Mouse (Mus musculus) kidney, adult 2 months (tissue): ENCODE data around the gene Mrpl55. TPM values are rescaled to one million over a fixed set of nuclear protein-coding genes. Genes with fewer than 3 reads are reported as not detected.
A peak's percentile ranks its signal among the peaks of the same experiment; 100 is the strongest.

Source experiments
- DNase-seq: peaks from one replicate; pipeline ENCODE4 v3.0.0; 2021
- H3K27ac ChIP-seq: fragments of 200-500 bp; 2 replicates; pipeline ENCODE4 v1.5.1; 2012; ENCODE audit warnings: low read depth, low read length, control low read depth, inconsistent platforms; ENCODE audit not compliant: insufficient read depth
- H3K27me3 ChIP-seq: fragments of 200-500 bp; replicated peaks from 2 replicates; pipeline ENCODE4 v1.6.1; 2012; ENCODE audit warnings: mild to moderate bottlenecking, moderate library complexity, low read length, inconsistent platforms; ENCODE audit not compliant: control insufficient read depth, insufficient read depth
- H3K36me3 ChIP-seq: fragments of 200-500 bp; 2 replicates; pipeline ENCODE4 v1.6.1; 2012; ENCODE audit warnings: mild to moderate bottlenecking, moderate library complexity, low read length, inconsistent platforms; ENCODE audit not compliant: control insufficient read depth, insufficient read depth
- H3K4me1 ChIP-seq: fragments of 200-500 bp; 2 replicates; pipeline ENCODE4 v1.6.1; 2011; ENCODE audit warnings: low read length; ENCODE audit not compliant: control insufficient read depth, insufficient read depth
- H3K4me3 ChIP-seq: fragments of 200-500 bp; 2 replicates; pipeline ENCODE4 v1.5.1; 2011; ENCODE audit warnings: mild to moderate bottlenecking, low read depth, low read length, control low read depth; ENCODE audit not compliant: insufficient read depth
- CTCF ChIP-seq: fragments of 200-500 bp; conservative IDR thresholded peaks from 2 replicates; pipeline ENCODE4 v1.5.1; 2011; ENCODE audit warnings: low read depth, mild to moderate bottlenecking, control low read depth, low read length, moderate library complexity, mixed read lengths; ENCODE audit not compliant: insufficient read depth, insufficient read length
- POLR2A ChIP-seq: fragments of 200-500 bp; IDR thresholded peaks from one replicate; pipeline ENCODE4 v1.6.1; 2011; ENCODE audit warnings: low read depth, low read length, control low read depth
- WGBS: fragments of 180-500 bp; shearing (Covaris S2); methylation state at CpG from one replicate; pipeline ENCODE4 v1.1.7; 2018; 5-methylcytosine and 5-hydroxymethylcytosine counted together
- polyA plus RNA-seq: library from polyadenylated mRNA; depleted of rRNA; stranded (reverse); fragments of >200 nt; gene quantifications from 2 replicates; pipeline ENCODE4 v1.2.3, GENCODE M21; 2012

The Mrpl55 gene
- polyA plus RNA-seq, 1 experiment = 58.2 TPM

DNA sequence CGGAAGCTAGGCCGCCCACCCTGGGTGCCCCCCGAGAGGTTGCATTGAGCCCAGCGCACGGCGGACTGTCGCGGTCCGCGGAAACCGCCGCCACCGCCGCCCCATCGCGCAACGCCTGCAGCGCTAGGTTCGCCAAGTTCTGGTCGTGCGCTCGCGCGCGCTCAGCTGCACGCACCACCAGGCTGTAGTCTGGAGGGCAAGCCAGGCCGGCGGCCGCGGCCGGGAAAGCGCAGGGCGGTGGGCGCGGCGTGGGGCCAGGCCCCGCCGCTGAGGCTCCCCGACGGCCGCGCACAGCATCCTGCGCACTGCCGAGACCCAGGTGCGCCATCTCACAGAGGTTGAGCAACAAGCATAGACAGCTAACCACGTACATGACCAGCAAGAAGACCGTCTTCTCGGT, 25.8 kb upstream of the Mrpl55 start:
- 6% methylated on average over 48 of the region's 48 CpGs for WGBS
- no peaks in the 10 kb centered on the region; the same call in 1 of the 2 replicates for H3K27me3 ChIP-seq
- H3K36me3 ChIP-seq = no peaks in the 10 kb centered on the region
- H3K4me1 ChIP-seq = no peaks in the 10 kb centered on the region
- no peak overlapping the region for H3K4me3 ChIP-seq
- no peak for TF ChIP-seq CTCF
- no peak overlapping the region for H3K27ac ChIP-seq
- no peak for DNase-seq

DNA sequence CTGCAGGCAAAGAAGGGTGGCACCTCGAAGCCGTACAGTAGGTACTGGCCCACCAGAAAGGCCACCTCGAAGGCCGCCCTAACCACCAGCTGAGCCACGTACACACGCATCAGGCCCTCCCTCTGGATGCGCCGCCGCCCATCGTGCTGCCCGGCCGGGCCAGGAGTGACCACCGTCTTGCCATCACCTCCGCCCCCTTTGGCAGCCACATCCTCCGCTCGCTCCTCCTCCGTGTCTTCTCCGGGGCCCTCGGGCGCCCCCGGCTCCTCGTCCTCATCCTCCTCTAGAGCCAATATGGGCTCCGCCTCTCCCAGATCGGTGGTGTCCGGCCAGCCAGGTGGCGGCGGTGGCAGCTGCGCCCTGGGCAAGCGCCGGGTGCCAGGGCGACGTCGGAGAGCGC, 25.4 kb upstream of the Mrpl55 start:
- H3K27me3 ChIP-seq = no peaks in the 10 kb centered on the region; the same call in 1 of the 2 replicates

DNA sequence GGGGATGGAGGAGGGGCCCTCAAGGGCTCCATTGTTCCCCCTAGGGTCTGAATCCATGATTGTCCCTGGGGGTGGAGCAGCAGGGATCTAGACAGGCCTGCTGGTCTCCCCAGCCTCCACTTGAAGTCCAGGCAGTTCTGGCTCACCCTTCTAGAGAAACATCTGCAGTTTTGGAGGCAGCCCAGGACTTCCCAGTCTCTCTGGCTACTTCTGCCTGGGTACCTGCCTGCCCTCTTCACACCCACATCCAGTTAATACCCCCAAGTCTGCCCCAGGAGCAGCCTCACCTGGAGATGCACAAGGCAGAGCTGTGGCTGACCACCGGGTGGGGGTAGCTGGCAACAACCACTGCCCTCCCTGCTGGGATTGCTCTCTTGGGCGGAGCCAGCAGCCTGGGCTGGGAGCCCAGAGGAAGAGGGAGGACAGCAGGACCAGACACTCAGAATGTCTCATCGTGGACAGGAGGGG, 19.4 kb upstream of the Mrpl55 start, which contains the start of gene Gjc2:
Gjc2 (minus strand) TSS at position 350 of the 468 bp plus-strand sequence.
- peak; percentile 59 for DNase-seq
- peaks cover 5% of the 10 kb centered on the region; the same call in 1 of the 2 replicates for H3K4me1 ChIP-seq
- TF ChIP-seq POLR2A (no peak), CTCF (no peak)
- H3K27ac ChIP-seq = peak within 1 kb of the TSS; percentile 51
- H3K4me3 ChIP-seq = 0 out of 2 replicates have a peak within 1 kb of the TSS, but pooled peaks have one; percentile 5
- H3K36me3 ChIP-seq = no peaks in the 10 kb centered on the region
- H3K27me3 ChIP-seq = no peaks in the 10 kb centered on the region
- 22% methylated on average over 3 of the region's 3 CpGs for WGBS

More for the DNA sequence above, 25.4 kb upstream of the Mrpl55 start:
- no peak for TF ChIP-seq POLR2A
- no peak for TF ChIP-seq CTCF
- Histone ChIP-seq H3K27ac (no peak overlapping the region), H3K4me1 (no peaks in the 10 kb centered on the region), H3K36me3 (no peaks in the 10 kb centered on the region), H3K4me3 (no peak overlapping the region)
- no peak for DNase-seq
- 14% methylated on average over 34 of the region's 34 CpGs for WGBS

DNA sequence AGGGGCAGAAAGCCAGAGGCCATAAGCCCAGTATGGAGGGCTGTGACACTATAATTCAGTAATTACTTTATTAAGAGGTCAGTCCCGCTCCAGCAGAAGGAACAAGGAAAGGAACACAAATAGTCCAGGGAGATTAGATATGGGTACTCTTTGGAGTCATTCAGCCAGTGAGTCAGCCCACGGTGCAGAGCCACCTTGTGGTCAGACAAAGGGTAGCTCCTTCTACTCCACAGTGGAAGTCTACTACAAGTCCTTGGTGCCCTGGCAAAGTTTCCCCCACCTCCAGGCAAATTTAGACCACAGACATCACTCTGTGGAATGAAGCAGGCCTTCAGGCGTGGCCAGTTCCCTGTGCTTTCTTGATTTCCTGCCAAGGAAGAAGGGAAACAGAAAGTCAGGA, 18.5 kb upstream of the Mrpl55 start:
- TF ChIP-seq CTCF (peak; percentile 85), POLR2A (no peak)
- H3K4me3 ChIP-seq = no peak overlapping the region
- WGBS = 18% methylated on average over 3 of the region's 3 CpGs
- H3K27ac ChIP-seq = peak overlapping the region; percentile 37
- H3K36me3 ChIP-seq = no peaks in the 10 kb centered on the region
- H3K4me1 ChIP-seq = peaks cover 5% of the 10 kb centered on the region; the same call in 1 of the 2 replicates
- no peaks in the 10 kb centered on the region for H3K27me3 ChIP-seq
- DNase-seq = peak; percentile 69

DNA sequence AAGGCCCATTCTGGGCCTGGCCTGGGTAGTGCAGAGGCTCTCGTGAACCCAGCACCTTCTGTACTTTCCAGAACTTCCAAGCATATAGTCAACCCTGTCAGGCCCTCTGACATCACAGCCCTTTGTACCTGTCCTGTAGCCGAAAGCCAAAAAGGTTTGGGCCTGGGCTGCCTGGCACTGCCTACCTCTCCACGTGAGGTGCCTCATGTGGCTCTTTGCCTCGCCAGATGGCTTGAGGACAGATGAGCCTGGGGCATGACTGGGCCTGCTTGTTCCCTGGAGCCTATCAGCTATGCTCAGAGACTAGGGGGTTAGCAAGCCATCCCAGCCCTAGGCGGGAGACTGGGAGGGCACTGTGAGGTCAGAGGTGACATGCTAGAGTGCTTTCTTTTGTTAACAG, 16.8 kb upstream of the Mrpl55 start:
- peaks cover 5% of the 10 kb centered on the region; the same call in 1 of the 2 replicates for H3K4me1 ChIP-seq
- no peak overlapping the region for H3K4me3 ChIP-seq
- DNase-seq = no peak
- no peak overlapping the region for H3K27ac ChIP-seq
- no peaks in the 10 kb centered on the region for H3K27me3 ChIP-seq
- H3K36me3 ChIP-seq = no peaks in the 10 kb centered on the region
- WGBS = 90% methylated on average over 5 of the region's 5 CpGs
- TF ChIP-seq POLR2A (no peak), CTCF (no peak)

DNA sequence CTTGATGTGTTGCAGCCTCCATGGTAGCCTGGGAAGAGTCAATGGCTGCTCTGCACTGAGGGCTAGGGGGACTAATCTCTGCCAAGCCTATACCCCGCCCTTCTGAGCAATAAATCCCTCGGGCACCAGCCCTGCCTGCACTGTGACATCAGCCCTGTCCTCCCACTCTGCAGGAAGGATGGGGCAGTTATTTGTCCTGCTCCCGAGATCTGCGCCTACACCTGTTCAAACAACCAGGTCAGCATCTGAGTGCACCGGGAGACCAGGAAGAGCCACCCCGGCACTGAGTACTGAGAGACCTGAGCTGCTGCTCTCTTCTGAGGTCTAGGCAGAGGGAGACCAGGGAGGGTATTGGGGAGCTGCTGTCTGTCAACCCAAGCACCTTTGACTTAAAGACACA, 14.6 kb upstream of the Mrpl55 start:
- Histone ChIP-seq H3K4me3 (no peak overlapping the region), H3K36me3 (no peaks in the 10 kb centered on the region), H3K27ac (no peak overlapping the region), H3K27me3 (no peaks in the 10 kb centered on the region), H3K4me1 (peaks cover 5% of the 10 kb centered on the region)
- WGBS = 46% methylated on average over 6 of the region's 6 CpGs
- DNase-seq = no peak
- TF ChIP-seq CTCF (no peak), POLR2A (no peak)

DNA sequence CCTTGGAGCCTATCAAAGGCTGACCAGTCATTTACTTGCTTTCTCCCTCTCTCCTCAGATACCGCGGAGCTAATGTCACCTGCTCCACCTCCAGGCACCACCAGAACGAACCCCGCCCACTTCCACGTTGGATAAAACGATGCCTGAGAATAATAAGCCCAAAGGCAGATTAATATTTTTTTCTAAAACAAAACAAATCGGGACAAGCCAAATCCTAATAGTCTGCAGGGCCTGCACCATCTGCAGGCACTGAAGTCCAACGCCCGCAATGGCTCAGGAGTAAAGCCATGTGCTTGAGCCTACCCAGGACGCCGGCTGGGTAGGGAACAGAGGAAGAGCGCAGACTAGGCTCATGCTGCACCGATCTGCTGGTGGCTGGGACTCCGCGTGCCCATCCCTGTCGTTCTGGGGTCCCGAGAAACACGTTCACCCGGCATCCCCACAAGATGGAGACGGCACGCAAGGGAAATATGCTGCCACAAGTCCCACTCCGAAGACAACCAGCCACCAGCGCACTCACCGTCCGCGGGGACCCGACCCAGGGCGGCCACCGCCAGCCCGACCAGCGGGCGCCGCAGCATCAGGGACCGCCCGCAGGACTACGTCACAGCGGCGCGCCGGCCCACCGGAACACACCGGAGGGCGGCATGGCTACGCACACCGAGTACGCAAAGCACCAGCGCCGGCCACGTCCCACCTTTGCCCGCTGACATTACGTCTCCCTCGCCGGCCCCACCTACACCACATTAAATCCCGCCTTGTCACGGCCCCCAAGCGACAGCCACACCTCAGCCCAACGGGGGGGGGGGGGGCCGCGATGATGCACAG, 10.8 kb upstream of the Mrpl55 start:
- Histone ChIP-seq H3K27ac (peak overlapping the region; percentile 82), H3K4me3 (peak overlapping the region; percentile 76), H3K36me3 (no peaks in the 10 kb centered on the region), H3K4me1 (no peaks in the 10 kb centered on the region; the same call in 1 of the 2 replicates), H3K27me3 (no peaks in the 10 kb centered on the region)
- TF ChIP-seq POLR2A (peak; percentile 60), CTCF (no peak)
- DNase-seq = peak; percentile 96
- under 1% methylated on average over 59 of the region's 59 CpGs for WGBS
